Mouse (Mus musculus): ENCODE measurements around the gene Capzb.

- TF ChIP-seq FLI1 (IDR thresholded peaks at IDR 0.05; ENCODE audit: low read length), result no peak
- no peak for TF ChIP-seq GATA1 (IDR thresholded peaks at IDR 0.05; ENCODE audit: borderline replicate concordance, low read length)
These were observed 2.4 kb downstream of the Capzb start for GRCm38 (mm10) chr4:139195101-139195500.
